Mouse (Mus musculus) erythroid progenitor cell, adult 5-6 weeks (primary cell): Measurements from ENCODE around the gene Mrpl28. TPM values are rescaled to one million over a fixed set of nuclear protein-coding genes. Genes with fewer than 3 reads are reported as not detected.
A peak's percentile ranks its signal among the peaks of the same experiment; 100 is the strongest.
"Not testable (repeated sequence)": the region's sequence is repeated elsewhere in the genome, so short reads cannot be mapped to it uniquely, and the experiment has no call there.

ENCODE experiments used
- ATAC-seq: replicated peaks from 2 replicates; pipeline ENCODE4 v1.8.0; 2016; ENCODE audit warnings: moderate number of reproducible peaks, mild to moderate bottlenecking, moderate TSS enrichment, inconsistent platforms; ENCODE audit not compliant: poor library complexity, low FRiP score, severe bottlenecking
- total RNA-seq, 2 experiments: library from RNA; stranded (forward) in 1 of 2; stranded (reverse) in 1 of 2; fragments of 150-400 nt in 1 of 2; fragments of 186-747, 209-891 nt in 1 of 2; gene quantifications; 2 replicates each; pipeline versions ENCODE4 v1.2.3 to v1.2.4; 2015 to 2017; ENCODE audit warnings: low replicate concordance in 2 of 2

Gene Mrpl28
- total RNA-seq (2015; ENCODE audit: low replicate concordance) (32.3 and 39.3 TPM in 2 replicates), total RNA-seq (2017; ENCODE audit: low replicate concordance) (27.6 and 30.9 TPM in 2 replicates)

DNA sequence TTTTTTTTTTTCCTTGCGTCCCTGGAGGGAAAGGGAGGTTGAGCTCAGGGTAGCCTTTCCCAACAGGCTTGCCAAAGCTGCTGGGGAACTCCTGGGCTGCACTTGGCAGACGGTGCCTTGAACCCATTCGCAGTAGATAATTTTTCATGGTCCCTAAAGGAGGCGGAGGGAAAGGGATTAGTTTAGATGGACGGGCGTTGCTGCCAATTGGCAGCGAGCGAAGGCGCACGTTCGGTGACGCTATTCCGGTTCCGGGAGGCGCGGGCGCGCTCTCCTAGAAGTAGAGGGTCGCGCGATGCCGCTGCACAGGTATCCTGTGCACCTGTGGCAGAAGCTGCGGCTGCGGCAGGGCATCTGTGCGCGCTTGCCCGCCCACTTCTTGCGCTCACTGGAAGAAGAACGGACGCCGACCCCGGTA lies at the start of gene Mrpl28:
TSS of gene Mrpl28 (plus strand) at position 234 of the 418 bp plus-strand sequence.
- ATAC-seq = peak; percentile 92

- no peak for ATAC-seq
Measured at GRCm38 (mm10) chr17:26075246-26075645, 48.1 kb upstream of the Mrpl28 start.

- no peak for ATAC-seq
Measured at GRCm38 (mm10) chr17:26078851-26079250, 44.4 kb upstream of the Mrpl28 start.

DNA sequence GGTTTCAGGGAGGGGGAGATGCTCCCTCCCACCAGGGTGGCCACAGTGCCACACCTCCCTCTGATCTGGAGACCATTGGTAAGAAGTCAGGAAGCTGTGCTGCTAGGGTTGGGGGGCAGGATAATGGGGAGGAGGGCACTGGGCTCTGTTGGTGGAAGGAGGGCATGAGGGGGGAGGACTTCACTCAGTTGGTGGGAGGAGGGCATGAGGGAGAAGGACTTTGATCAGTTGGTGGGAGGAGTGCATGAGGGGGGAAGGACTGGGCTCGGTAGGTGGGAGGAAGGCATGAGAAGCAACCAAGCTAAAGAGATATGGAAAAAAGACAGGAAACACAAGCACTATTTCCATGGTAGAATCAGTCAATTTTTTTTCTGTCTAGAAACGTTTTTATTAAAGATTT lies 42.4 kb upstream of the Mrpl28 start:
- no peak for ATAC-seq

GRCm38 (mm10) chr17:26087059-26087564 lies 36.2 kb upstream of the Mrpl28 start:
- no peak for ATAC-seq

DNA sequence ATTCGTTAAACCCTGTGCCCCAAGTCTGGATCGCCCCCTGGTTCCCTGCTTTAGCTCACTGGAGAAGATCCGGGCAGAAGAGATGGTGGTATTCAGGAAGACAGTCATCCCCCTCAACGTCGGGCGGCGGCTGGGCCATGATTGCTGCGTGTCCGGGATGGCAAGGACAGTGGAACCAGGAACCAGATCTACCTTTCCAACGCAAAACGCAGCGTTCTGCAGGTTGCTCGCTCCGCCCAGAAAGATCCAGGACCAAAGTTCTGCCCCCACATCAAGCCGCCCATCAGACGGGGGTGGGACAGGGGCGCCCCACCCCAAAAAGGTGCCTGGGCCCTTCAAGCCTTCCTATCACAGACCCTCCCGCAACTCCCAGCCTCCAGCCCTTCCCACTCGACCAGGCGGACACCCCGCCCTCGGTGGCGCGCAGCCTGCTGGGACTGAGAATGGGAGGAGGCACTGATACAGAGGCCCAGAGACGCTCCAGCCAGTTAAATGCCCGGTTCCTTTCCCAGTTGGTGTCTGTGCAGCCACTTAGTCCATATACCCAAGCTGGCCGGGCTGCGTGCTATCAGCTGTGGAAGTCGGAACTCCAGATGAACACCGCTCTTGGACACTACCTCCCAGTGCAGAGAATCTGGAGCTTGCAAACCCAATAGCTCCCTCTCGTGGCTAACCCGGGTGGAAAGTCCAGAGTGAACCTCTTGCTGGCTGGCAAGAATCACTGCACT lies 33.2 kb upstream of the Mrpl28 start, which contains the start of gene Decr2:
TSS of gene Decr2 (minus strand) at position 433 of the 728 bp plus-strand sequence.
- peak; percentile 83 for ATAC-seq

GRCm38 (mm10) chr17:26094531-26095110 lies 28.7 kb upstream of the Mrpl28 start:
- no peak for ATAC-seq

- ATAC-seq = peak; percentile 79
Measured at GRCm38 (mm10) chr17:26095121-26095740, 28.1 kb upstream of the Mrpl28 start, which contains the start of gene Nme4. Gene Nme4 (minus strand): TSS chr17:26095602.

DNA sequence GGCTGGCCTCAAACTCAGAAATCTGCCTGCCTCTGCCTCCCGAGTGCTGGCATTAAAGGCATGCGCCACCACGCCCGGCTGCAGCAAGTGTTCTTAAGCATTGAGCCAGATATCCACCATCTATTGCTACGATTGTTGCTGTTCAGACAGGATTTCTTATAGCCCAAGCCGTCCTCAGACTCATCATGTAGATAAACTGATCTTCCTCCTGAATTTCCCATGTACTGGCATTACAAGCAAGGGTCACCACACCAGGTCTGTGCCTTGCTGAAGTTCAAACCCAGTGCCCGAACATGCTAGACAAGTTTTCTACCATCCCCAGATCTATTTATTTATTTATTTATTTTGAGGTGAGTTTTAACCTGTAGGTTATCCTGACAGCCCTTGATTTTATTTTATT lies 24.8 kb upstream of the Mrpl28 start:
- no peak for ATAC-seq

- ATAC-seq = not testable (repeated sequence)
Measured at GRCm38 (mm10) chr17:26099316-26099715, 24.0 kb upstream of the Mrpl28 start.

DNA sequence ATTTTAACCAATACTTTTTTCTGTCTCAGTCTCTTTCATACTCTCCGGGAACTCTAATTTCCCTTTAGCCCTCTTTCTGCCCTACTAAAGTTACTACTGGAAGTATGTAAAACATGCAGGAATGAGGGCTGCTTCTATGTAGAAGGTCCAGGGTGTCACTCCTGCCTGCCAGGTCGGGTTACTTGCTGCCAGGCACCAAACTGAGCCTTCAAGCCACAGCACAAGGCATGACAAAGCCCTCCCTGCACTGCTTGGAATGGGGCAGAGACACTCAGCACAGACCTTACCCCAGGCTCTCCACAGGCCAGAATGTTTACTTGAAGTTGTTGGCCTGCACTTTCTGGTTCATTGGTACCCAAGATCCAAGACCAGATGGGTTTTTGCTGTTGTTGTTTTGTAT lies 23.1 kb upstream of the Mrpl28 start:
- ATAC-seq = no peak

DNA sequence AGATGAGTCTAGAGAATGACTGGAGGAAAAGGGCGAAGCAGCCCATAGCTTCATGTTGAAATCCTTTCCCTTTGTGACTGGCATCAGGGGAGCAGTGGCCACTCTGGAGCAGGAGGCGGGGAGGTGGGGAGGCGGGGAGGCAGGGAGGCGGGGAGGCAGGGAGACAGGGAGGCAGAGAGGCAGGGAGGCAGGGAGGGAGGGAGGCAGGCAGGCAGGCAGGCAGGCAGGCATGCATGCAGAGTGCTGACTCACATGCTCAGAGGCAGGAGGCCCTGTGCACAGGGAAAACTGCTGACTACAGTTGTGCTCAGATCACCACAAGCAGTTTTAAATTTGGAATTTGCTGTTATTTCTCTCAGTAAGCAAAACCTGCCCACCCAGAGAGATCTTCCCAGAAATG lies 21.8 kb upstream of the Mrpl28 start:
- ATAC-seq = no peak

- no peak for ATAC-seq
Measured at GRCm38 (mm10) chr17:26105619-26106018, 17.7 kb upstream of the Mrpl28 start.

DNA sequence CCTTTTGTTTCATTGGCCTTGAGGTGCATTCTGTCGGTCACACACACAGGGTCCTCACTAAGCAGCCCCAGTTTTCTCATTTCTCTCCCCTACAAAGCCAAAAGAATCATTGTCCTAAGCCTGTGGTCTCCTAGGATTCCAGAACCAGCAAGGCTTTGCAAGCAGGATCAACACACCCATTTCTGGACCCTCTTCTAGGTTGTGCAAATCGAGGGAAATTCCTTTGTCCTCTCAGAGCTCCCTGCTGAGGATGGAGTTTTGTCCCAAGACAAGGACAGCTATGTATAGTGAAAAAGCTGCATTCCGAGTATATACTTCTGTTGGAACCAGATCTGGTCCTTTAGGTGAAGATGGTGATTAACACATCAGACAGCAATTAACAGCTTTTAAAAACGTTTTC lies 13.1 kb upstream of the Mrpl28 start:
- ATAC-seq = no peak

- ATAC-seq = no peak
Measured at GRCm38 (mm10) chr17:26111024-26111423, 12.3 kb upstream of the Mrpl28 start.

- no peak for ATAC-seq
Measured at GRCm38 (mm10) chr17:26111722-26112121, 11.6 kb upstream of the Mrpl28 start.

DNA sequence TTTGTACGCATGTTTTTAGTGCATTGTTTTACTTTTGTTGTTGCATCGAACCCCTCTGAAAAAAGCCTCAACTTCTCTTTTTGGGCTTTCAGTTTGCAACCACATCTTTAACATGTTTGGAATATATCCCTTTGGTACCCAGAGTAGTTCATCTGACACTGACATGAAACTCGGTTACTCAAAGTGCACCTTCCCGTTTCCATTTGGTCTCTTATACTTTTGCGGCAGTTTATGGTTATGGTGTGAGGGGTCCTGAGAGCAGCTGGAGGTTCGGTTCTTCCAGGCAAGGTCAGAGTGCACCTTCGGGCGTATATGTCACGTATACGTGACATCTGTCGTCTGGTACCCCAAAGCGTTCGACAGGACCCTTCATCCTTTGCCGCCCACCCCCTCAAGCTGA lies 10.5 kb upstream of the Mrpl28 start:
- ATAC-seq = no peak

DNA sequence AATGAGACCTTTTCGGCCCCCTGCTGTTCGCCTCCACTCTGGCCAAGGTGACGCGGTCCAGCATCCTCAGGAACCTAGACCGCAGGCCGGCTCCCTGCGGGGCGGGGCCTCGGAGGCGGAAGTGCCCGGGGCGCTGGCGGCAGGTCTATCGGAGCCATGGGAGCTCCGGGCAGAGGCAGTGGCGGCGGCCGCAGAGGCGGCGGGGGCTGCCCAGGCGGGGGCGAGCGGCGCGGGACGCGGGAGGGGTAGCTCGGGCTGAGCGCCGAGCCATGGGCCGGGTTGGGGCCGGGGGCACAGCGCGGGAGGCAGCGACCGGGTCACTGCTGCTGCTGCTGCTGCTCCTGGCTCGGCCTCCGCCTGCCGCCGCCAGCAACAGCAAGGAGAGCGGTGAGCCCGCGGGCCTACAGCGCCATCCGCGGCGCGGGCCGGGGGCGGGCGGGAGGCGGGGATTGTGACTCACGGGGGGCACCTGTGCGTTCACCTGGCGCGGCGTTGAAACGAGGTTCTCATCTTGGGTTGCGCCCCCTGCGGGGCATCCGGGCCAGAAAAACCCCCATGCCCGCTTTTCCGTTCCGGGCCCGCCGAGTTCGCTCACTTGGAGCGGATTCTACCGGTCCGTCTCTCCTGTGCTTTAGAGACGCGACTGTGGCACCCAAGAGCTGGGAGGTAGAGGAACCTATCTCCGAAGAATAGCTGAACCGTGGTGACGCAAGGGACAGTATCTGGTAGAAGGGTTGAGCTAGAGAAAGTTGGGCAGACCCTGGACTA lies 9.9 kb upstream of the Mrpl28 start, which contains the start of gene Tmem8:
TSS of gene Tmem8 (plus strand) at position 119 of the 768 bp plus-strand sequence.
- ATAC-seq = peak; percentile 90

DNA sequence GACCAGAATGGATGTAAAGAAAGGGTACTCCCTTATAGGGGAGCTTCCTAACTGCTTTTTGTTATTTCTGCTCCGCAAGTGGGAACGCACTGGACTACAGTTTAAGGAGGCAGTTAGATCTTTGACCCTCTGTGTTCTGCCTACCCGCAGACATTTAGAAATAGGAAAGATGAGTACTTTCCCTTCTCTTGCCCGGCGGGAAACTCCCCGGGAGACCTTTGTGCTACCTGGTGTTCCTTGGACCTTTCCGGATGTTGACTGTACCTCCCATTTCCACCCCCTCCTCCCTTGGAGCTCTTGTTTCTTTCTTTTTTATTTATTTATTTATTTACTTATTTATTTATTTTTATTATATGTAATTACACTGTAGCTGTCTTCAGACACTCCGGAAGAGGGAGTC lies 9.2 kb upstream of the Mrpl28 start:
- 0 out of 2 replicates have a peak, but pooled peaks have one; percentile 12 for ATAC-seq

- ATAC-seq = not testable (repeated sequence)
Measured at GRCm38 (mm10) chr17:26114461-26114860, 8.8 kb upstream of the Mrpl28 start.
